Mouse (Mus musculus): ENCODE results near the gene Prkab2.

DNA sequence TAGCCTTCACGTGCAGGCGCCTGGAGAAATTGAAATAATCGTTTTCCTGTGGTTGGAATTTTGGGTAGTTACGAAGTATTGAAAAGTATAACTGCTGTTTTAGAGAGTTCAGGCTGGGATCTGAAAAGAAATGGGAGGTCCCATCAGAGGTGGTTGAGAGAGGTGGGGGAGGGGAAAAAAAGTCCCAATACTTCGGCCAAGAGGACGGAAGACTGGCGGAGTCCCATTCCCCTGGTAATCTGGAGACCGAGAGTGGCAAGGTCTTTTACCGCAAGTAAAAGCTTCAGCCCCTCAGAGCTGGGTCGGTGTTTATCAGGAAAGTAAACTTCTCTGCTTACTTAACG is 24.1 kb downstream of the Prkab2 start:
- TF ChIP-seq CTCF (IDR thresholded peaks at IDR 0.05) (no peak), EP300 (IDR thresholded peaks at IDR 0.05) (no peak)
